Mouse (Mus musculus) forebrain, postnatal 0 days (tissue): ENCODE results near the gene Pim2. TPM values are rescaled to one million over a fixed set of nuclear protein-coding genes. Genes with fewer than 3 reads are reported as not detected.

ENCODE experiments used
- ATAC-seq: fragments of 200-750 bp; cut with Nextera tagmentation; 2 replicates; pipeline ENCODE4 v1.8.0; 2017; ENCODE audit warnings: mild to moderate bottlenecking, moderate library complexity
- DNase-seq: peaks from one replicate; pipeline ENCODE4 v3.0.0-alpha.2; 2015
- H3K27ac ChIP-seq: fragments of 300-500 bp; sonication (generic); 2 replicates; pipeline ENCODE4 v1.5.1; 2014; ENCODE audit warnings: low read depth, mild to moderate bottlenecking, antibody characterized with exemption, low read length, moderate library complexity, mixed read lengths
- H3K27me3 ChIP-seq: fragments of 300-500 bp; sonication (generic); 2 replicates; pipeline ENCODE4 v1.6.1; 2014; ENCODE audit warnings: mild to moderate bottlenecking, low read length, mixed read lengths; ENCODE audit not compliant: insufficient read depth
- H3K36me3 ChIP-seq: fragments of 300-500 bp; sonication (generic); 2 replicates; pipeline ENCODE4 v1.6.1; 2014; ENCODE audit warnings: mild to moderate bottlenecking, moderate library complexity; ENCODE audit not compliant: insufficient read depth
- H3K4me1 ChIP-seq: fragments of 300-500 bp; sonication (generic); 2 replicates; pipeline ENCODE4 v1.6.1; 2014; ENCODE audit warnings: antibody characterized with exemption; ENCODE audit not compliant: insufficient read depth
- H3K4me2 ChIP-seq: fragments of 300-500 bp; sonication (generic); 2 replicates; pipeline ENCODE4 v1.6.1; 2014; ENCODE audit warnings: low read depth, mild to moderate bottlenecking, moderate library complexity
- H3K4me3 ChIP-seq: fragments of 300-500 bp; sonication (generic); 2 replicates; pipeline ENCODE4 v1.5.1; 2014; ENCODE audit warnings: low read depth, low read length, mixed read lengths
- H3K9ac ChIP-seq: fragments of 300-500 bp; sonication (generic); 2 replicates; pipeline ENCODE4 v1.6.1; 2014; ENCODE audit warnings: mild to moderate bottlenecking
- H3K9me3 ChIP-seq: fragments of 300-500 bp; sonication (generic); 2 replicates; pipeline ENCODE4 v1.6.1; 2016; ENCODE audit warnings: low read length
- CTCF ChIP-seq: sonication (generic); IDR thresholded peaks from 2 replicates; pipeline ENCODE4 v1.5.1; 2016; ENCODE audit warnings: antibody characterized with exemption, control low read depth, low read depth
- WGBS: fragments of 180-500 bp; shearing (Covaris S2); extraction: QIAGEN DNeasy Blood & Tissue Kit; methylation state at CpG from one replicate; pipeline ENCODE4 v1.1.7; 2014; 5-methylcytosine and 5-hydroxymethylcytosine counted together
- polyA plus RNA-seq: library from polyadenylated mRNA; unstranded; fragments of >200 nt; fragmentation: Nextera tagmentation; extraction: Ambion mirVana; gene quantifications from 2 replicates; pipeline ENCODE4 v1.2.1, GENCODE M21; 2015
- total RNA-seq: library from RNA; depleted of rRNA; stranded (reverse); fragments of >200 nt; gene quantifications from 2 replicates; pipeline ENCODE4 v1.2.3, GENCODE M21; 2014

Pim2 gene
- total and polyA plus RNA-seq, 2 experiments from 2014 or later = 12.2 to 21.8 TPM

- H3K4me3 ChIP-seq = no peak overlapping the region
- H3K9me3 ChIP-seq = no peaks in the 10 kb centered on the region
- no peaks in the 10 kb centered on the region for H3K4me1 ChIP-seq
- no peaks in the 10 kb centered on the region for H3K36me3 ChIP-seq
- TF ChIP-seq CTCF = no peak
- no peak for ATAC-seq
- no peak overlapping the region for H3K27ac ChIP-seq
- 84% methylated on average over 3 of the region's 3 CpGs for WGBS
- no peak for DNase-seq
- H3K27me3 ChIP-seq = no peaks in the 10 kb centered on the region
- no peak overlapping the region for H3K4me2 ChIP-seq
- H3K9ac ChIP-seq = no peak overlapping the region
Observed at GRCm38 (mm10) chrX:7859191-7859753, 18.8 kb upstream of the Pim2 start.

- Histone ChIP-seq H3K4me2 (no peak overlapping the region), H3K4me3 (no peak overlapping the region), H3K9ac (no peak overlapping the region), H3K27me3 (no peaks in the 10 kb centered on the region), H3K36me3 (no peaks in the 10 kb centered on the region), H3K4me1 (no peaks in the 10 kb centered on the region), H3K9me3 (no peaks in the 10 kb centered on the region), H3K27ac (no peak overlapping the region)
- WGBS = 83% methylated on average over 1 of the region's 1 CpGs
- ATAC-seq = no peak
- no peak for TF ChIP-seq CTCF
- no peak for DNase-seq
Observed at GRCm38 (mm10) chrX:7863181-7863580, 14.9 kb upstream of the Pim2 start.

GRCm38 (mm10) chrX:7864551-7864950, 13.5 kb upstream of the Pim2 start:
- Histone ChIP-seq H3K9me3 (no peaks in the 10 kb centered on the region), H3K27ac (no peak overlapping the region), H3K4me2 (no peak overlapping the region), H3K36me3 (no peaks in the 10 kb centered on the region), H3K4me1 (no peaks in the 10 kb centered on the region), H3K27me3 (no peaks in the 10 kb centered on the region), H3K9ac (no peak overlapping the region), H3K4me3 (no peak overlapping the region)
- no peak for TF ChIP-seq CTCF
- ATAC-seq (no peak), DNase-seq (no peak)
- 81% methylated on average over 3 of the region's 3 CpGs for WGBS

GRCm38 (mm10) chrX:7865343-7865742, 12.7 kb upstream of the Pim2 start:
- Histone ChIP-seq H3K9ac (no peak overlapping the region), H3K4me2 (no peak overlapping the region), H3K27ac (no peak overlapping the region), H3K4me3 (no peak overlapping the region), H3K27me3 (no peaks in the 10 kb centered on the region), H3K9me3 (no peaks in the 10 kb centered on the region), H3K36me3 (no peaks in the 10 kb centered on the region), H3K4me1 (no peaks in the 10 kb centered on the region)
- no peak for TF ChIP-seq CTCF
- WGBS = 78% methylated on average over 2 of the region's 2 CpGs
- no peak for DNase-seq
- no peak for ATAC-seq

GRCm38 (mm10) chrX:7865786-7866185, 12.3 kb upstream of the Pim2 start:
- TF ChIP-seq CTCF = no peak
- Histone ChIP-seq H3K4me3 (no peak overlapping the region), H3K9ac (no peak overlapping the region), H3K27me3 (no peaks in the 10 kb centered on the region), H3K9me3 (no peaks in the 10 kb centered on the region), H3K36me3 (no peaks in the 10 kb centered on the region), H3K4me1 (no peaks in the 10 kb centered on the region), H3K27ac (no peak overlapping the region), H3K4me2 (no peak overlapping the region)
- ATAC-seq = no peak
- 65% methylated on average over 2 of the region's 2 CpGs for WGBS
- no peak for DNase-seq

GRCm38 (mm10) chrX:7867141-7867540, 10.9 kb upstream of the Pim2 start:
- no peaks in the 10 kb centered on the region for H3K27me3 ChIP-seq
- 89% methylated on average over 1 of the region's 1 CpGs for WGBS
- ATAC-seq = no peak
- no peak for DNase-seq
- H3K9me3 ChIP-seq = no peaks in the 10 kb centered on the region
- no peak for TF ChIP-seq CTCF
- no peak overlapping the region for H3K27ac ChIP-seq
- no peaks in the 10 kb centered on the region for H3K4me1 ChIP-seq
- no peaks in the 10 kb centered on the region for H3K36me3 ChIP-seq
- no peak overlapping the region for H3K9ac ChIP-seq
- no peak overlapping the region for H3K4me3 ChIP-seq
- H3K4me2 ChIP-seq = no peak overlapping the region

- no peak overlapping the region for H3K27ac ChIP-seq
- 50% methylated on average over 2 of the region's 2 CpGs for WGBS
- H3K9me3 ChIP-seq = no peaks in the 10 kb centered on the region
- H3K9ac ChIP-seq = no peak overlapping the region
- H3K36me3 ChIP-seq = no peaks in the 10 kb centered on the region
- no peak overlapping the region for H3K4me2 ChIP-seq
- H3K4me3 ChIP-seq = no peak overlapping the region
- no peaks in the 10 kb centered on the region for H3K27me3 ChIP-seq
- no peak for ATAC-seq
- H3K4me1 ChIP-seq = no peaks in the 10 kb centered on the region
- TF ChIP-seq CTCF = no peak
- DNase-seq = no peak
Observed at GRCm38 (mm10) chrX:7868506-7868905, 9.6 kb upstream of the Pim2 start.
